Mouse (Mus musculus) heart, postnatal 0 days (tissue): ENCODE results near the gene Map7.

ENCODE experiments used
- CTCF ChIP-seq: IDR thresholded peaks from 2 replicates; pipeline ENCODE4 v1.5.1; 2016; ENCODE audit warnings: antibody characterized with exemption, control low read depth, low read depth
- EP300 ChIP-seq: IDR thresholded peaks from 2 replicates; pipeline ENCODE4 v1.6.1; 2016; ENCODE audit warnings: antibody characterized with exemption, low read depth

DNA sequence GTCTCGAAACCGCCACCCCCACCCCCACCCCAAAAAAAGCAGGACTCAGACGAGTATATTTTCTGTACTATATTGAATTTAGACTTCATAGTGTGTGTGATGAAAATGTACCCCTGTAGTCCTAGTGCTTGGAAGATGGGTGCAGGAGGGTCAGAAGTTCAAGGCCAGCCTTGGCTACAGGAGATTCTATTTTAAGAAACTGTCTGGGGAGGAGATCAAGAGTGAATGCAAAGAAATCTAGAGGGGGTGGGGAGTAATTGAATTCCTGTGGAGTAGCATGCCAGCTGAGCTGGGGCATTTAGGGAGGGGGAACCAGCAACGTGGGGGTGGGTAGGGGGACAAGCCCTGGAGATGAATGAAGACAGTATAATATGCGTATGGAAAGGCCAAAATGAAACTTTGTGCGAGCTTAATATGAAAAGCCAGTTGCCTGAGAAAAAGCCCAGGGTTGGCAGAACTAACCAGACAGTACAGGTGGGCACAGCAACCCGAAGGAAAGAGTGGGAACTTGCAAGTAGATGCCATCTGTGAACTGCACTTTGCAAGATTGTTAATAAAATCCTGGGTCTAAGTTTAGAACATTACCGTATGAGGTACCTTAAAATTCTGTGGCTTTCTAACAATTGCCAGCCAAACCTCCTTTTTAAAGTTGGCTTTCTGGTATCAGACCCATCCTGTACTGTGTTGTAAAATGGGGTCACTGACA, 8.9 kb downstream of the Map7 start:
- TF ChIP-seq EP300, result no peak
- TF ChIP-seq CTCF, result no peak
